Mouse (Mus musculus): ENCODE data around the gene Nudt19. TPM values are rescaled to one million over a fixed set of nuclear protein-coding genes. Genes with fewer than 3 reads are reported as not detected.

Nudt19 gene
- polyA plus RNA-seq, 1 experiment from 2014 or later = 43.9 TPM

- Histone ChIP-seq H3K27ac (no peak overlapping the region), H3K36me3 (no peaks in the 10 kb centered on the region), H3K9me3 (replicated peaks) (no peaks in the 10 kb centered on the region), H3K27me3 (no peaks in the 10 kb centered on the region), H3K9ac (no peak overlapping the region), H3K4me3 (no peak overlapping the region), H3K4me2 (replicated peaks) (no peak overlapping the region), H3K4me1 (no peaks in the 10 kb centered on the region)
- no peak for ATAC-seq (ENCODE audit: low FRiP score)
- WGBS = 71% methylated on average over 3 of the region's 3 CpGs
Measured at GRCm38 (mm10) chr7:35530026-35530425, 26.1 kb downstream of the Nudt19 start.

GRCm38 (mm10) chr7:35526795-35527194 is 29.3 kb downstream of the Nudt19 start:
- no peaks in the 10 kb centered on the region for H3K36me3 ChIP-seq
- no peaks in the 10 kb centered on the region for H3K27me3 ChIP-seq
- no peak overlapping the region for H3K4me2 ChIP-seq (replicated peaks)
- no peaks in the 10 kb centered on the region for H3K4me1 ChIP-seq
- WGBS = 80% methylated on average over 2 of the region's 2 CpGs
- H3K27ac ChIP-seq = no peak overlapping the region
- no peak for ATAC-seq (ENCODE audit: low FRiP score)
- H3K9ac ChIP-seq = no peak overlapping the region
- no peaks in the 10 kb centered on the region for H3K9me3 ChIP-seq (replicated peaks)
- no peak overlapping the region for H3K4me3 ChIP-seq

- 21% methylated on average over 4 of the region's 4 CpGs for WGBS
- no peak for ATAC-seq (ENCODE audit: low FRiP score)
- no peak overlapping the region for H3K27ac ChIP-seq
Measured at GRCm38 (mm10) chr7:35501995-35502394, 54.1 kb downstream of the Nudt19 start.

DNA sequence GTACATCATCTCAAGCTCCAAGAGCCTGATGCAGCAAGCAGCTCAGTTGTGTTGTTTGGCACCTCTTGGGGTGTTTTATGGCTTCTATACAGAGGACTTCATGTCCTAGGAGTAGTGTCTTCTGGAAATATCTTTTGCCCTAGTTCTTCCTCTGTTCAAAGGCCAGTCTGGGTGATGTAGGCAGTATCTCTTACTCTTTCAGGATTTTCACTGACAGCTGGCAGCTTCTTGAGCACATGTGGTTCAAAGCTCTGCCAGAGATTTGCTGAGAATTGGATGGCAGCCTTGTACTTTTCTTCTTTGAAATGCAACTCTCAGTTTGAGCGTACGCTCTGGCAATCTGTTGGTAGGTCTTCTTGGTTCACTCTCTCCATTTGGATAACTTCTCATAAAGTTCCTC is 58.6 kb downstream of the Nudt19 start:
- no peaks in the 10 kb centered on the region for H3K36me3 ChIP-seq
- WGBS = 82% methylated on average over 2 of the region's 2 CpGs
- H3K4me3 ChIP-seq = no peak overlapping the region
- ATAC-seq (ENCODE audit: low FRiP score) = no peak
- H3K9ac ChIP-seq = no peak overlapping the region
- H3K4me2 ChIP-seq (replicated peaks) = no peak overlapping the region
- no peaks in the 10 kb centered on the region for H3K4me1 ChIP-seq
- no peaks in the 10 kb centered on the region for H3K9me3 ChIP-seq (replicated peaks)
- H3K27me3 ChIP-seq = 0 out of 2 replicates have a peak, but pooled peaks cover 3% of the 10 kb centered on the region
- no peak overlapping the region for H3K27ac ChIP-seq

More at GRCm38 (mm10) chr7:35501995-35502394, 54.1 kb downstream of the Nudt19 start:
- Histone ChIP-seq H3K4me3 (no peak overlapping the region), H3K9ac (no peak overlapping the region), H3K27me3 (0 out of 2 replicates have a peak, but pooled peaks cover 3% of the 10 kb centered on the region), H3K9me3 (replicated peaks) (no peaks in the 10 kb centered on the region), H3K36me3 (no peaks in the 10 kb centered on the region), H3K4me2 (replicated peaks) (no peak overlapping the region), H3K4me1 (no peaks in the 10 kb centered on the region)

Other genes starting within 250 kb of the Nudt19 start
- gene Gpatch1, start 237.9 kb downstream of the Nudt19 start, polyA plus RNA-seq (2016; fragmentation: Nextera tagmentation; extraction: Ambion mirVana) = 21.3 and 22.5 TPM in 2 replicates
- 3.8 and 4.0 TPM in 2 replicates for gene Rhpn2, start 222.1 kb downstream of the Nudt19 start, polyA plus RNA-seq (2016; fragmentation: Nextera tagmentation; extraction: Ambion mirVana)
- 21.1 and 24.4 TPM in 2 replicates for gene Faap24, start 159.5 kb downstream of the Nudt19 start, polyA plus RNA-seq (2016; fragmentation: Nextera tagmentation; extraction: Ambion mirVana)
- gene Cep89, start 159.3 kb downstream of the Nudt19 start, polyA plus RNA-seq (2016; fragmentation: Nextera tagmentation; extraction: Ambion mirVana) = 38.9 and 41.0 TPM in 2 replicates
- gene Slc7a9, start 107.5 kb downstream of the Nudt19 start, polyA plus RNA-seq (2016; fragmentation: Nextera tagmentation; extraction: Ambion mirVana) = not detected in 2 replicates
- 0.66 TPM in 1 of 2 replicates, not detected in the other for gene Tdrd12, start 18.6 kb downstream of the Nudt19 start, polyA plus RNA-seq (2016; fragmentation: Nextera tagmentation; extraction: Ambion mirVana)
- 0.12 and 0.16 TPM in 2 replicates for gene Rgs9bp, start 29.3 kb upstream of the Nudt19 start, polyA plus RNA-seq (2016; fragmentation: Nextera tagmentation; extraction: Ambion mirVana)
- 30.3 and 32.1 TPM in 2 replicates for gene Ankrd27, start 29.9 kb upstream of the Nudt19 start, polyA plus RNA-seq (2016; fragmentation: Nextera tagmentation; extraction: Ambion mirVana)
- 257 and 263 TPM in 2 replicates for gene Pdcd5, start 91.2 kb upstream of the Nudt19 start, polyA plus RNA-seq (2016; fragmentation: Nextera tagmentation; extraction: Ambion mirVana)
- 38.9 and 40.8 TPM in 2 replicates for gene Dpy19l3, start 198.2 kb upstream of the Nudt19 start, polyA plus RNA-seq (2016; fragmentation: Nextera tagmentation; extraction: Ambion mirVana)
- 26.0 and 29.1 TPM in 2 replicates for gene Zfp507, start 246.7 kb upstream of the Nudt19 start, polyA plus RNA-seq (2016; fragmentation: Nextera tagmentation; extraction: Ambion mirVana)